Mouse (Mus musculus): Measurements from ENCODE around the gene Vgll4.

Vgll4 gene

GRCm38 (mm10) chr6:114876546-114876945 is 93.2 kb downstream of the Vgll4 start:
- CTCF ChIA-PET: no interaction called here

DNA sequence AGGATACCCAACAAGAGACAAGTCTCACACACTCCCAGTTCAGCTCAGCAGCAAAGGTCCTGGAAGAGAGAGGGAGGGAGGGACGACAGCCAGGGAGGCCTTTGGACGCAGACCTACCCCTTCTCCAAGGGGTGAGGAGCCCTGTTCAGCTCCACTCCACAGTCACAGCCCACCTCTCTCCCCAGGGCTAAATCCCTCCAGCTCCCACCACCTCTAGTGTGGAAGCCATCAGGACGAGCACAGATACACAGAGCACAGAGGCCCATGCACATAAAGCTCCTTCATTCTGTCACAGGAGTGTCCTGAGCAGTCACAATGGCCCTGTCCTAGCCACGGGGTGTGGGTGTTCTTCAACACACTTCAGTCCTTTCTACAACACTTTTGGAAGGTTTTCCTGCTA is 93.8 kb downstream of the Vgll4 start:
- CTCF ChIA-PET: no interaction called here

GRCm38 (mm10) chr6:114875018-114875558 is 94.7 kb downstream of the Vgll4 start:
- CTCF ChIA-PET: interaction anchor here (0.6 to 1.6 kb wide), 2 partner anchors 16 to 20 kb away, joined by 6 to 9 read pairs; no protein-coding TSS in a partner anchor

DNA sequence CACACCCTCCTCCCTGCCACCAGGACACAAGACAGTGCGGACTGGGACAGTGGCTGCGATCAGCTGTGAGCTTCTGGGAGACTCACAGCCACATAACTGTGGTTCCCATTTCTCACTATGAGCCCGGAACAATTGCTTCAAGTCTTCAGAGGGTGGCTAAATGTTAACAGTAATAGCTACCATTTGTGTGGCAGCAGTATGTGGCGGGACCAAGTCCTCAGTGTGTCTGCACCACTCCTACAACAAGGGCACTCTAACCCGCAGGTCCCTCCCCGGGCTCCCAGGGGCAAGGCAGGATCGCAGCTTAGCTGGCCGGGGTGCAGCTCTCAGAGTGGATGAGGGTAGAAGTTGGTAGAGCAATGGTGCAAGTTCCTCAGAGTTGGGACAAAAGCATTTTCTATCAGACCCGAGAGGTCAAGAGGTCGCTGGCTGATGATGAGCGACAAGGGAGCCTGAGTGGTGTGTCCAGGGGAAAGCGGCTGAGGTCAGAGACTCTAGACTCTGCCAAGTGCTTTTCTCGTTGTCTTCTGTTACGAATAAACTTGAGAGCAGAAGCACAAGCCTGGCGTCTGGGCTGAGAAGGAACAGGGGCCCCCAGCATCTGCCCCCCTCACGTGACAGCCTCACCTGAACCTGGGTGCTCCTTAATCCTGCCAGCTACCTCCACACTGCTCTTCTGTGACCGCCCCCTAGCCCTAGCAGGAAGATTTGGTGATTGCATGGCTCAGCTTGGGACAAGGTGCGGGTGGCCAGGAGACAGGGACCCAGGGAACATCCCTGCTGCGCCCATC is 95.5 kb downstream of the Vgll4 start:
- CTCF ChIA-PET: interaction anchor here (0.6 to 1.6 kb wide), 2 partner anchors 17 to 27 kb away, joined by 4 to 6 read pairs; no protein-coding TSS in a partner anchor

GRCm38 (mm10) chr6:114873808-114874137 is 96.0 kb downstream of the Vgll4 start:
- CTCF ChIA-PET: interaction anchor here (0.5 to 1.6 kb wide), 3 partner anchors 17 to 44 kb away, joined by 3 to 6 read pairs (median 3); no protein-coding TSS in a partner anchor

DNA sequence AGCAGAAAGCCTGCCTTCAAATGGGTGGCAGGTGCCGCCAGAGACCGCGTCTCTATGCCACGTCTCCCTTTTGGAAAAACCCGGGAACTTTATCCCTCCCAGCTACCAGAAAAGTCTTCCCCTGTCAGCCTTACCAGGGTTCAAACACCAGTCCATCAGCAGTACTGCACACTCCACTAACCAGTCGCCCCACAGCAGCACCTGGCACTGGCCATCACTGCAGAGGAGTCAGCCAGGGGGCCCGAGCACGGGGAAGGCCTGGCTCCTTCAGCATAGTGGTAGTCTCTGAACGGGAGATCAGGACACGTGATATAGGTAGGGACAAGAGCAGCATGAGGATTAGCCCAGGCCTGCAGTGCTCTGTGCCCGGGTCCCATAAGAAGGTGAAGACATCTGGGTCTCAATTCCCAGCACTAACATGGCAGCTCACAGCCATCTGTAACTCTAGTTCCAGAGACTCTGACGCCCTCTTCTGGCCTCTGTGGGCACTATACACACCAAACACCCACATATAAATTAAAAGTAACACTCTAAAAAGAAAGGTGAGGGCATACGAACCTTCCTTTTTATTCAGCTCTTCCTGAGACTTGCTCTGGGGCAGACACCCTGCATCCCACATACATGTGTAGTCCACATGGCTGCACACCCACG is 98.7 kb downstream of the Vgll4 start:
- CTCF ChIA-PET: no interaction called here

DNA sequence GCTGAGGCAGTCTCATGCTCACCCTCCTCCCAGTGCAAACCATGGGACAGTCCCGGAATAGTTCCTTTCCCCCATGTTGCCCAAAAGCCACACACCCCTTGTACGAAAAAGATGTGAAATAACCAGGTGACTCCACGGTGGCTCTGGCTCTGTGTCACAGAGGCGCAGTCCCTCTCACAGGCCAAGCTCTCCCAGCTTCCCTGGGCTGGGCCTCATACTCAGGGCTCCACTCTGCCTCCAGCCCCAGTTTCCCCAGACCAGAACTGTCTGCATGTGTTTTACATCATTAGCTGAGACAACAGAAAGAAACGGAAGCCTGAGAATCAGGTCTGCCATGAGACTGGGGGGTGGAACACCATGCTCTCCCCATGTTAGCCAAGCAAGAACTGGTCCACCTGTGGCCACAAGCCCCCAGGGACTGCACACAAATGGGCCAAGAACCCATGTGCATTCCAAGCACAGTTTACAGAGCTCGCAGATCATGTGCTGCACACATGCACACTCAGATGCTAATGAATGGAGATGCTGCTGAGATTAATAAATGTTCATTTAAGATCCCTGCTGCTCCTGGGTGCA is 100.2 kb downstream of the Vgll4 start:
- CTCF ChIA-PET: no interaction called here

GRCm38 (mm10) chr6:114868656-114869055 is 101.1 kb downstream of the Vgll4 start:
- CTCF ChIA-PET: no interaction called here

- CTCF ChIA-PET: interaction anchor here (0.5 kb wide), 1 partner anchor 128 kb away, joined by 3 read pairs; no protein-coding TSS in a partner anchor
These were observed 103.2 kb downstream of the Vgll4 start for GRCm38 (mm10) chr6:114866619-114867018.

- CTCF ChIA-PET: interaction anchor here (0.5 kb wide), 1 partner anchor 128 kb away, joined by 3 read pairs; no protein-coding TSS in a partner anchor
These were observed 103.7 kb downstream of the Vgll4 start for GRCm38 (mm10) chr6:114866078-114866477.

GRCm38 (mm10) chr6:114864421-114864820 is 105.4 kb downstream of the Vgll4 start:
- CTCF ChIA-PET: interaction anchor here (0.5 kb wide), 1 partner anchor 136 kb away, joined by 7 read pairs; no protein-coding TSS in a partner anchor

GRCm38 (mm10) chr6:114863501-114863900 is 106.3 kb downstream of the Vgll4 start:
- CTCF ChIA-PET: no interaction called here

DNA sequence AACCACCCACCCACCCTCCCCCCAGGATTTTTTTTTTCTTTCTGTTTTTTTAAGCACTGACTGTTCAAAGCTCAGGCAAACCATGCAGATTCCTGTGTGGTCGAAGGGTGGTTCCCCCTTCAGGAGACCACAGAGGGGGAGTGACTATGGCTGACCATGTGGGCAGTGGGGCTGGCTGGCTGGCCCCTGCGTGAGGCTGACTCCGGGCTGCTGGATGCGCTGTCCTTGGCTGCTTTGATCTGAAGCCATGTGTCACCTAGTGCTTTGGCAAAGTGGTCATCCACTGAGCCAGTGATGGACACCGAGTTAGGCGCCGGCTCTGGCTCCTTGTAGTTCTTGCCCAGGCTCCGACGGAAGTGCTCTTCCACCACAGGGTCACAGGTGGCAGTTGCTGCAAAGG is 107.7 kb downstream of the Vgll4 start:
- CTCF ChIA-PET: no interaction called here

GRCm38 (mm10) chr6:114861591-114861990 is 108.2 kb downstream of the Vgll4 start:
- CTCF ChIA-PET: no interaction called here

- CTCF ChIA-PET: interaction anchor here (0.5 kb wide), 1 partner anchor 43 kb away, joined by 4 read pairs; no protein-coding TSS in a partner anchor
These were observed 108.9 kb downstream of the Vgll4 start for GRCm38 (mm10) chr6:114860677-114861568.

GRCm38 (mm10) chr6:114858722-114859053 is 111.1 kb downstream of the Vgll4 start:
- CTCF ChIA-PET: no interaction called here

- CTCF ChIA-PET: no interaction called here
These were observed 111.6 kb downstream of the Vgll4 start for GRCm38 (mm10) chr6:114857996-114858721.

GRCm38 (mm10) chr6:114856501-114856900 is 113.3 kb downstream of the Vgll4 start:
- CTCF ChIA-PET: interaction anchor here (0.6 to 0.7 kb wide), 2 partner anchors 24 to 615 kb away, joined by 5 to 13 read pairs; no protein-coding TSS in a partner anchor

DNA sequence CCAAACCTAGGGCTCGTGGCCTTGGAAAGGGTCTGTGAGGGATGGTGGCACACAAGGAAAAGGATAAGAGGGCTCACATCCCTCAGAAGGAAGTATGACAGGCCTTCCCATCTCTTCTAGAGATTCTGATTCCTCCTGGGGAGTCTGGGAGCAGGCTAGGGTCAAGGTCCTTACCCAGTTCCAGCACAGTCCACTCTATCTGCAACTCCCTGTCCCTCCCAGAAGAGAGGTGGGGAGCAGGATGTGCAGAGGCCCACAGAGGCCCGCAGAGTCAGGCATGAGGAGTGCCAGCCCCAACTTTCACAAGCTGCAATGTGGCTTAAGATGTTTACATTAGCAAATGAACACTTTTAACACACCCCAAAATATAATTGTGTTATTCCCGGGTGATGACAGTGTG is 114.2 kb downstream of the Vgll4 start:
- CTCF ChIA-PET: no interaction called here

GRCm38 (mm10) chr6:114854368-114854767 is 115.4 kb downstream of the Vgll4 start:
- CTCF ChIA-PET: no interaction called here

DNA sequence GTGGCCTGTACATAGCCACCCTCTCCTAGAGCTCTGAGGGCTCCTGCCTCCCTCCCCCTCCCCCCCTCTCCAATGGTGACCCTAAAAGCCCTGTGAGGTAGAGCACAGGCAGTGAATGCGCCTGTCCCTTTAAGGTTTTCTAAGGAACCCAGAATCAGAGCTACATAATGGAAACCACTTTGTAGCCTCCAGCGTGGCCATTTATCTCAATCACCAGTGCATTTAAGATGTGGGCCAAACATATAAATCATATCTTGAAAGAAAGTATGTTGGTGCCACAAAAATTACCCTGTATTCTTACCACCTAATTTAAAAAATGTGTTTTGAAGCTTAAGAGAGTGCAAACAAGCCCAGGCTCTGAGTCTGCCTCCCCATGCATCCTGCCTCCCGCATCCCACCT is 117.1 kb downstream of the Vgll4 start:
- CTCF ChIA-PET: interaction anchor here (0.6 to 0.8 kb wide), 2 partner anchors 21 to 55 kb away, joined by 3 read pairs; no protein-coding TSS in a partner anchor
